Mouse (Mus musculus) heart, adult 2 months (tissue): ENCODE measurements around the gene Grk5.

Experiments used
- CTCF ChIP-seq: fragments of 200-600 bp; IDR thresholded peaks from 2 replicates; pipeline ENCODE4 v1.8.1; 2022; ENCODE audit warnings: antibody characterized with exemption, mild to moderate bottlenecking, moderate library complexity
- EP300 ChIP-seq: fragments of 200-500 bp; IDR thresholded peaks from 2 replicates; pipeline ENCODE4 v1.6.1; 2011; ENCODE audit warnings: low read depth, low read length, control low read depth; ENCODE audit not compliant: insufficient read depth

- TF ChIP-seq EP300 (0 out of 2 replicates have a peak, but pooled peaks have one; percentile 21), CTCF (peak; percentile 92)
Measured at GRCm38 (mm10) chr19:60889714-60890315, at the start of gene Grk5.
